ENCODE assay signal across 22 mouse cellular contexts in genomic region chr13:71270370-71270769, GRCm38 (mm10).
DNase-seq lines count a peak whose midpoint lies in the region; ATAC-seq lines count a peak whose summit lies in the region.
"Had no signal": no experiment of that assay in that cellular context is flagged by ENCODE, and none has a peak within 500 bp of the region (broad histone marks: within the 10 kb centered on the region; RNA-seq: fewer than 3 reads in every experiment).

No protein-coding gene starts in this region.

- H3K36me3 ChIP-seq in neural tube, embryonic 14.5 days (ENCODE audit: control insufficient read depth, insufficient read depth, low read length), result no peaks in the 10 kb centered on the region
- H3K36me3 ChIP-seq: embryonic facial prominence, embryonic 10.5 days; G1E; stomach, embryonic 15.5 days had no signal

- H3K27ac ChIP-seq in neural tube, embryonic 14.5 days (ENCODE audit: low read depth, low read length), result no peak overlapping the region
- H3K27ac ChIP-seq: embryonic facial prominence, embryonic 10.5 days; hindbrain, postnatal 0 days; stomach, embryonic 15.5 days had no signal

- no peak overlapping the region for H3K9ac ChIP-seq in neural tube, embryonic 14.5 days (replicated peaks; ENCODE audit: low read depth, low read length)
- H3K9ac ChIP-seq: stomach, embryonic 15.5 days had no signal

- peak; percentile 46; the same call in 1 of the 2 replicates for ATAC-seq in neural tube, embryonic 14.5 days (ENCODE audit: low read depth)
- ATAC-seq: CD4-positive, CD25-positive, alpha-beta regulatory T cell, adult 4 months; forebrain, embryonic 14.5 days; hindbrain, postnatal 0 days had no signal

- no peaks in the 10 kb centered on the region for H3K27me3 ChIP-seq in neural tube, embryonic 14.5 days (ENCODE audit: control insufficient read depth, insufficient read depth, low read length)
- H3K27me3 ChIP-seq: stomach, embryonic 15.5 days had no signal

- H3K9me3 ChIP-seq in neural tube, embryonic 14.5 days (ENCODE audit: control insufficient read depth, low read length), result no peaks in the 10 kb centered on the region
- H3K9me3 ChIP-seq: embryonic facial prominence, embryonic 10.5 days; stomach, embryonic 15.5 days had no signal

- 44% methylated on average over 8 of the region's 8 CpGs for WGBS in neural tube, embryonic 14.5 days

- no peaks in the 10 kb centered on the region for H3K4me1 ChIP-seq in neural tube, embryonic 14.5 days (ENCODE audit: control insufficient read depth, insufficient read depth, low read length)
- H3K4me1 ChIP-seq: embryonic facial prominence, embryonic 10.5 days; stomach, embryonic 15.5 days had no signal

- no peak overlapping the region for H3K4me2 ChIP-seq in neural tube, embryonic 14.5 days (ENCODE audit: low read depth, low read length)
- H3K4me2 ChIP-seq: midbrain, embryonic 11.5 days; stomach, embryonic 15.5 days had no signal

- peak; percentile 45 for DNase-seq in embryo, embryonic 10 days (ENCODE audit: low spot score)
- no peak for DNase-seq in embryo, embryonic 9.5 days (ENCODE audit: extremely low spot score)
- DNase-seq in kidney, adult 8-10 months, result peak; percentile 57 to 79
- peak; percentile 45 to 84 for DNase-seq in kidney, postnatal 25 days
- no peak for DNase-seq in spleen, postnatal 36 days (ENCODE audit: low spot score in 2 of 2)
- no peak for DNase-seq in thymus, postnatal 0 days (ENCODE audit: low spot score)
- DNase-seq in layer of hippocampus, postnatal 14 days (ENCODE audit: low spot score in 2 of 2), result no peak
- DNase-seq: cerebellum, adult 9-11 months; heart, postnatal 4 days; lung, adult 18-20 months; lung, postnatal 4 days; spleen, adult 18-20 months; thymus, adult 2 months had no signal

- no peak overlapping the region for H3K4me3 ChIP-seq in neural tube, embryonic 14.5 days (ENCODE audit: low read depth, low read length)
- H3K4me3 ChIP-seq: embryonic facial prominence, embryonic 10.5 days; erythroblast, embryonic 14.5 days; stomach, embryonic 15.5 days had no signal

Comparison
In these comparisons a context has a peak if more than half of its experiments do, and no peak if none do; other contexts are left out.
1. DNase-seq: peak in embryo, embryonic 10 days (single experiment), kidney, adult 8-10 months (2 of 2) and kidney, postnatal 25 days (2 of 2); none in embryo, embryonic 9.5 days (single experiment), spleen, postnatal 36 days (0 of 2), thymus, postnatal 0 days (single experiment) and layer of hippocampus, postnatal 14 days (0 of 2).